Mouse (Mus musculus): ENCODE results near the gene Clmp. TPM values are rescaled to one million over a fixed set of nuclear protein-coding genes. Genes with fewer than 3 reads are reported as not detected.

The Clmp gene
- total RNA-seq, 4 experiments from 2014 or later = 3.5 to 10.5 (median 5.9) TPM

- no peak for DNase-seq
Measured at GRCm38 (mm10) chr9:40693026-40693425, 7.3 kb downstream of the Clmp start.

GRCm38 (mm10) chr9:40693768-40694167 is 8.0 kb downstream of the Clmp start:
- peak; percentile 46 for DNase-seq

GRCm38 (mm10) chr9:40694284-40694683 is 8.5 kb downstream of the Clmp start:
- DNase-seq = no peak

- no peak for DNase-seq
Measured at GRCm38 (mm10) chr9:40696086-40696485, 10.3 kb downstream of the Clmp start.

- DNase-seq = no peak
Measured at GRCm38 (mm10) chr9:40699194-40699593, 13.4 kb downstream of the Clmp start.

GRCm38 (mm10) chr9:40700253-40700652 is 14.5 kb downstream of the Clmp start:
- no peak for DNase-seq

GRCm38 (mm10) chr9:40704364-40705276 is 18.9 kb downstream of the Clmp start:
- DNase-seq = no peak

- no peak for DNase-seq
Measured at GRCm38 (mm10) chr9:40708448-40709140, 22.8 kb downstream of the Clmp start.

- no peak for DNase-seq
Measured at GRCm38 (mm10) chr9:40709141-40709537, 23.4 kb downstream of the Clmp start.

GRCm38 (mm10) chr9:40709587-40709986 is 23.8 kb downstream of the Clmp start:
- no peak for DNase-seq

GRCm38 (mm10) chr9:40709991-40710390 is 24.2 kb downstream of the Clmp start:
- DNase-seq = no peak

- DNase-seq = no peak
Measured at GRCm38 (mm10) chr9:40711654-40712053, 25.9 kb downstream of the Clmp start.

GRCm38 (mm10) chr9:40717182-40717874 is 31.6 kb downstream of the Clmp start:
- DNase-seq = no peak

GRCm38 (mm10) chr9:40717875-40718185 is 32.1 kb downstream of the Clmp start:
- DNase-seq = no peak

GRCm38 (mm10) chr9:40720881-40721280 is 35.1 kb downstream of the Clmp start:
- no peak for DNase-seq

GRCm38 (mm10) chr9:40723311-40723772 is 37.6 kb downstream of the Clmp start:
- no peak for DNase-seq

GRCm38 (mm10) chr9:40724978-40725377 is 39.2 kb downstream of the Clmp start:
- no peak for DNase-seq

- no peak for DNase-seq
Measured at GRCm38 (mm10) chr9:40727140-40727823, 41.5 kb downstream of the Clmp start.

GRCm38 (mm10) chr9:40727824-40728495 is 42.2 kb downstream of the Clmp start:
- DNase-seq = no peak

- DNase-seq = no peak
Measured at GRCm38 (mm10) chr9:40730302-40730700, 44.5 kb downstream of the Clmp start.

- peak; percentile 23 for DNase-seq
Measured at GRCm38 (mm10) chr9:40730701-40731590, 45.2 kb downstream of the Clmp start.
